Mouse (Mus musculus) spleen, adult 2 months (tissue): Measurements from ENCODE around the gene Tmub2.

Experiments used
- CTCF ChIP-seq: fragments of 200-500 bp; IDR thresholded peaks from 2 replicates; pipeline ENCODE4 v1.5.1; 2011; ENCODE audit warnings: mild to moderate bottlenecking, inconsistent platforms; ENCODE audit not compliant: insufficient read depth, insufficient read length, insufficient replicate concordance; ENCODE audit errors: extremely low read depth
- POLR2A ChIP-seq: fragments of 200-500 bp; IDR thresholded peaks from 2 replicates; pipeline ENCODE4 v1.6.1; 2011; ENCODE audit warnings: low read depth, low read length, inconsistent platforms

GRCm38 (mm10) chr11:102263211-102263610, 21.5 kb upstream of the Tmub2 start:
- TF ChIP-seq CTCF, result no peak
- TF ChIP-seq POLR2A, result no peak
